In the genomic region with DNA sequence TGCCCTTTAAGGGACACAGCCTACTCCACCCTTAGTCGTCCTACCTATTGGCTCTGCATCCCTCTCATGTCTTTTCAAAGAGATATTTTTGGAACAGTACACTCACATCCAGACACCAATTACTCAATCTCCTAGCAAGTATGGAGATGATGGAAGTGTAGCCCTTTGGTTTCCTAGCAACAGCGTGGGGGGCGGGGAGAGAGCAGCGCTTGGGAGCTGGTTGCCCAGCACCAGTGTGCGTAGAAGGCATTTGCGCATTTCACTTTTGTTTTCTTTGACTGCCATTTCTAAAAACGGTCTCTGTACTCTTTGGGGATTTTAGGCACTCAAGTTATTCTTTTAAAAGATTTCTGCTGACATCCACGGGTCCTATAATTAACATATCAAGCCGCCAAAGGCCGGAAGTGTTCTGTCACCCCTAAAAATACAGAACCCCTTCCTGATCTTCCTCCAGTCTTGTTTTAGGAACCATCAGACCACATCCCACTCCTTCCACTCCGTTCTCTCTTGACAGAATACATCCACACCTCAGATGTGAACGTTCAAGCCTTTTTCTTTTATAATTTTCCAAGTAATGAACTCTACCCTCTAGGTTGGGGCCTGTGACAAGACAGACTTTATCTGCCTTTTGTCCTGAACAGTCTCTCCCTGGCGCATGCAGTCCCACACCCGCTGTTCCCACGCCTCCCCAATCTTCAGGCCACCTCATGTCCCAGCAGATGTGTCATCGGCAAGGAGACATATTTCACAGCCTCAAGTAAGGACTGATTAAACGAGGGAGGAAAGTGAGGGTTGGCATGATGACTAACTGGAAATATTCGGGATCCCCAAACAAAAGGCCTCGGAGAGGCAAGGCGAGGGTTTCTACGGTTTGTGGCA, we compare ENCODE assay signal across 7 mouse cellular contexts.
DNase-seq lines count a peak whose midpoint lies in the region; TF ChIP-seq lines count a peak whose summit lies in the region.

No protein-coding gene starts in this region.

- no peak overlapping the region for H3K4me3 ChIP-seq in layer of hippocampus, adult 2 months

- peak overlapping the region; percentile 96 for H3K27ac ChIP-seq in layer of hippocampus, adult 2 months

- no peak for TF ChIP-seq CTCF in layer of hippocampus, adult 2 months (conservative IDR thresholded peaks at IDR 0.05)

- peak; percentile 30 for DNase-seq in adrenal gland, adult 8-10 months
- peak; percentile 31 for DNase-seq in cerebellum, adult 9-11 months
- peak; percentile 80 to 88 for DNase-seq in frontal cortex, postnatal 25 days (ENCODE audit: low spot score in 2 of 2)
- peak; percentile 96 for DNase-seq in layer of hippocampus, adult 2 months (ENCODE audit: low spot score in 2 of 2)
- DNase-seq in lung, postnatal 4 days, result peak; percentile 32 to 39
- DNase-seq in skeletal muscle tissue, adult 2 months (ENCODE audit: low read depth, low spot score), result peak; percentile 8
- no peak for DNase-seq in spleen, adult 18-20 months

Comparison
In these comparisons a context has a peak if more than half of its experiments do, and no peak if none do; other contexts are left out.
1. DNase-seq: peak in adrenal gland, adult 8-10 months (single experiment), cerebellum, adult 9-11 months (single experiment), frontal cortex, postnatal 25 days (2 of 2), layer of hippocampus, adult 2 months (2 of 2), lung, postnatal 4 days (2 of 2) and skeletal muscle tissue, adult 2 months (single experiment); none in spleen, adult 18-20 months (0 of 2).